Mouse (Mus musculus) MEL (cell line): ENCODE data around the gene Cd40. TPM values are rescaled to one million over a fixed set of nuclear protein-coding genes. Genes with fewer than 3 reads are reported as not detected.

Source experiments
- DNase-seq: peaks from one replicate; pipeline ENCODE4 v3.0.0; 2011; ENCODE audit warnings: low read depth, low spot score
- H3K27ac ChIP-seq: 2 replicates; pipeline ENCODE4 v1.5.1; 2012; ENCODE audit warnings: low read depth, mild to moderate bottlenecking, control low read depth, low read length, moderate library complexity; ENCODE audit not compliant: control insufficient read depth
- H3K27me3 ChIP-seq, 2 experiments: fragments of 150-350 bp in 1 of 2; sonication (generic) in 1 of 2; 2 replicates each; pipeline ENCODE4 v1.6.1; 2012; ENCODE audit warnings: low read length in 2 of 2, mild to moderate bottlenecking in 2 of 2, improper control_type of control experiment in 1 of 2, moderate library complexity in 1 of 2; ENCODE audit not compliant: insufficient read depth in 2 of 2, control insufficient read depth in 1 of 2
- H3K36me3 ChIP-seq, 2 experiments: 2 replicates each; pipeline ENCODE4 v1.6.1; 2012 to 2014; ENCODE audit warnings: low read length in 2 of 2, improper control_type of control experiment in 1 of 2, inconsistent platforms in 1 of 2, mild to moderate bottlenecking in 1 of 2; ENCODE audit not compliant: insufficient read depth in 2 of 2, control insufficient read depth in 1 of 2
- H3K4me1 ChIP-seq, 2 experiments: fragments of 150-350 bp in 1 of 2; sonication (generic) in 1 of 2; 2 replicates each; pipeline ENCODE4 v1.6.1; 2012; ENCODE audit warnings: low read length in 2 of 2, improper control_type of control experiment in 1 of 2, mild to moderate bottlenecking in 1 of 2; ENCODE audit not compliant: insufficient read depth in 2 of 2, control insufficient read depth in 1 of 2
- H3K4me3 ChIP-seq, 2 experiments: fragments of 150-350 bp in 1 of 2; sonication (generic) in 1 of 2; 2 replicates each; pipeline ENCODE4 v1.5.1; 2012; ENCODE audit warnings: low read depth in 2 of 2, low read length in 2 of 2, mild to moderate bottlenecking in 2 of 2, moderate library complexity in 2 of 2, control low read depth in 1 of 2, improper control_type of control experiment in 1 of 2; ENCODE audit not compliant: control insufficient read depth in 1 of 2, insufficient read depth in 1 of 2
- H3K79me2 ChIP-seq: 2 replicates; pipeline ENCODE4 v1.6.1; 2012; ENCODE audit warnings: mild to moderate bottlenecking, low read length, moderate library complexity; ENCODE audit not compliant: control insufficient read depth, poor library complexity, insufficient read depth
- H3K9ac ChIP-seq: 2 replicates; pipeline ENCODE4 v1.6.1; 2012; ENCODE audit warnings: low read depth, mild to moderate bottlenecking, control low read depth, low read length, moderate library complexity; ENCODE audit not compliant: control insufficient read depth, poor library complexity, severe bottlenecking
- H3K9me3 ChIP-seq: fragments of 150-350 bp; sonication (generic); replicated peaks from 2 replicates; pipeline ENCODE4 v1.6.1; 2012; ENCODE audit warnings: mild to moderate bottlenecking, low read length, improper control_type of control experiment, moderate library complexity; ENCODE audit not compliant: insufficient read depth
- CHD1 ChIP-seq: IDR thresholded peaks from 2 replicates; pipeline ENCODE4 v1.6.1; 2012; ENCODE audit warnings: low read depth, mild to moderate bottlenecking, inconsistent platforms, low read length, improper control_type of control experiment
- CHD2 ChIP-seq: IDR thresholded peaks from 2 replicates; pipeline ENCODE4 v1.6.1; 2011; ENCODE audit warnings: low read length, improper control_type of control experiment
- ELF1 ChIP-seq: IDR thresholded peaks from 2 replicates; pipeline ENCODE4 v1.6.1; 2014; ENCODE audit warnings: low read depth, mild to moderate bottlenecking, inconsistent platforms, low read length, improper control_type of control experiment, moderate library complexity
- EP300 ChIP-seq, 2 experiments: IDR thresholded peaks; 2 replicates each; pipeline ENCODE4 v1.6.1; 2011; ENCODE audit warnings: improper control_type of control experiment in 2 of 2, low read length in 2 of 2, low read depth in 1 of 2, mild to moderate bottlenecking in 1 of 2
- ETS1 ChIP-seq: IDR thresholded peaks from 2 replicates; pipeline ENCODE4 v1.6.1; 2012; ENCODE audit warnings: low read depth, mild to moderate bottlenecking, inconsistent platforms, low read length, improper control_type of control experiment, moderate library complexity
- GABPA ChIP-seq: IDR thresholded peaks from 2 replicates; pipeline ENCODE4 v1.6.1; 2012; ENCODE audit warnings: low read depth, mild to moderate bottlenecking, inconsistent platforms, low read length, improper control_type of control experiment, moderate library complexity
- JUND ChIP-seq: IDR thresholded peaks from 2 replicates; pipeline ENCODE4 v1.6.1; 2011; ENCODE audit warnings: low read depth, mild to moderate bottlenecking, improper control_type of control experiment, low read length
- MAFK ChIP-seq: IDR thresholded peaks from 2 replicates; pipeline ENCODE4 v1.6.1; 2011; ENCODE audit warnings: low read depth, mild to moderate bottlenecking, low read length, improper control_type of control experiment, borderline replicate concordance
- MAZ ChIP-seq: IDR thresholded peaks from 2 replicates; pipeline ENCODE4 v1.6.1; 2012; ENCODE audit warnings: low read depth, mild to moderate bottlenecking, inconsistent platforms, low read length, improper control_type of control experiment
- MXI1 ChIP-seq: IDR thresholded peaks from 2 replicates; pipeline ENCODE4 v1.6.1; 2011; ENCODE audit warnings: mild to moderate bottlenecking, low read depth, low read length, improper control_type of control experiment
- NELFE ChIP-seq: IDR thresholded peaks from 2 replicates; pipeline ENCODE4 v1.6.1; 2011; ENCODE audit warnings: low read depth, low read length, improper control_type of control experiment
- NRF1 ChIP-seq: IDR thresholded peaks from 2 replicates; pipeline ENCODE4 v1.6.1; 2014; ENCODE audit warnings: low read depth, mild to moderate bottlenecking, inconsistent platforms, low read length, improper control_type of control experiment, moderate library complexity; ENCODE audit not compliant: poor library complexity, insufficient read depth, severe bottlenecking
- POLR2AphosphoS2 ChIP-seq: IDR thresholded peaks from 2 replicates; pipeline ENCODE4 v1.6.1; 2011; ENCODE audit warnings: low read length, improper control_type of control experiment
- RAD21 ChIP-seq: IDR thresholded peaks from 2 replicates; pipeline ENCODE4 v1.6.1; 2011; ENCODE audit warnings: mild to moderate bottlenecking, low read depth, low read length, improper control_type of control experiment
- RCOR1 ChIP-seq: IDR thresholded peaks from 2 replicates; pipeline ENCODE4 v1.6.1; 2012; ENCODE audit warnings: low read depth, mild to moderate bottlenecking, inconsistent platforms, low read length, improper control_type of control experiment
- SMC3 ChIP-seq: IDR thresholded peaks from 2 replicates; pipeline ENCODE4 v1.6.1; 2011; ENCODE audit warnings: low read depth, low read length, improper control_type of control experiment
- TAL1 ChIP-seq: IDR thresholded peaks from 2 replicates; pipeline ENCODE4 v1.6.1; 2012; ENCODE audit warnings: mild to moderate bottlenecking, inconsistent platforms, low read length, moderate library complexity, mixed read lengths
- TBP ChIP-seq: IDR thresholded peaks from 2 replicates; pipeline ENCODE4 v1.8.0; 2011; ENCODE audit warnings: low read depth, low read length, improper control_type of control experiment
- TCF12 ChIP-seq: IDR thresholded peaks from 2 replicates; pipeline ENCODE4 v1.6.1; 2014; ENCODE audit warnings: low read depth, mild to moderate bottlenecking, inconsistent platforms, low read length, improper control_type of control experiment, moderate library complexity
- UBTF ChIP-seq: IDR thresholded peaks from 2 replicates; pipeline ENCODE4 v1.6.1; 2012; ENCODE audit warnings: low read depth, mild to moderate bottlenecking, inconsistent platforms, low read length, improper control_type of control experiment, moderate library complexity, borderline replicate concordance; ENCODE audit not compliant: insufficient read depth
- USF1 ChIP-seq: IDR thresholded peaks from 2 replicates; pipeline ENCODE4 v1.6.1; 2014; ENCODE audit warnings: low read depth, mild to moderate bottlenecking, inconsistent platforms, low read length, improper control_type of control experiment, moderate library complexity
- USF2 ChIP-seq, 2 experiments: IDR thresholded peaks; 2 replicates each; pipeline ENCODE4 v1.6.1; 2011 to 2012; ENCODE audit warnings: improper control_type of control experiment in 2 of 2, low read length in 2 of 2, borderline replicate concordance in 1 of 2, inconsistent platforms in 1 of 2, low read depth in 1 of 2, mild to moderate bottlenecking in 1 of 2; ENCODE audit not compliant: insufficient read depth in 1 of 2
- ZKSCAN1 ChIP-seq: IDR thresholded peaks from 2 replicates; pipeline ENCODE4 v1.6.1; 2012; ENCODE audit warnings: low read depth, mild to moderate bottlenecking, inconsistent platforms, low read length, improper control_type of control experiment, moderate library complexity
- ZMIZ1 ChIP-seq: IDR thresholded peaks from 2 replicates; pipeline ENCODE4 v1.6.1; 2012; ENCODE audit warnings: low read depth, mild to moderate bottlenecking, inconsistent platforms, low read length, improper control_type of control experiment, moderate library complexity
- ZNF384 ChIP-seq: IDR thresholded peaks from 2 replicates; pipeline ENCODE4 v1.6.1; 2012; ENCODE audit warnings: low read depth, mild to moderate bottlenecking, inconsistent platforms, low read length, improper control_type of control experiment
- polyA plus RNA-seq, 2 experiments: library from polyadenylated mRNA; stranded (reverse) in 1 of 2; unstranded in 1 of 2; fragments of >175 nt in 1 of 2; fragments of >200 nt in 1 of 2; gene quantifications; 2 replicates each; pipeline versions ENCODE4 v1.2.1 to v1.2.4; 2012; ENCODE audit warnings: low replicate concordance in 2 of 2, low read depth in 1 of 2; ENCODE audit not compliant: insufficient read length in 2 of 2, insufficient read depth in 1 of 2, missing spikeins in 1 of 2
- total RNA-seq: library from RNA; depleted of rRNA; stranded (reverse); fragments of 300-350 nt; gene quantifications from 2 replicates; pipeline ENCODE4 v1.2.3, GENCODE M21; 2012

The Cd40 gene
- total and polyA plus RNA-seq, 3 experiments = 0.08 TPM; not detected in 2

GRCm38 (mm10) chr2:165061638-165062433 is 6.4 kb downstream of the Cd40 start:
- no peak for DNase-seq
- TF ChIP-seq ZKSCAN1 = no peak
- no peak for TF ChIP-seq NRF1
- TF ChIP-seq GABPA = no peak
- no peak for TF ChIP-seq MXI1
- no peaks in the 10 kb centered on the region for H3K79me2 ChIP-seq
- no peak overlapping the region for H3K9ac ChIP-seq
- no peaks in the 10 kb centered on the region for H3K36me3 ChIP-seq
- H3K9me3 ChIP-seq = no peaks in the 10 kb centered on the region
- no peaks in the 10 kb centered on the region for H3K27me3 ChIP-seq
- H3K4me1 ChIP-seq = no peaks in the 10 kb centered on the region
- H3K4me3 ChIP-seq = no peak overlapping the region
- no peak overlapping the region for H3K27ac ChIP-seq

GRCm38 (mm10) chr2:165064489-165064888 is 9.1 kb downstream of the Cd40 start:
- Histone ChIP-seq H3K27me3 (no peaks in the 10 kb centered on the region), H3K79me2 (no peaks in the 10 kb centered on the region), H3K36me3 (no peaks in the 10 kb centered on the region), H3K4me1 (no peaks in the 10 kb centered on the region), H3K9ac (no peak overlapping the region), H3K4me3 (no peak overlapping the region), H3K9me3 (no peaks in the 10 kb centered on the region), H3K27ac (no peak overlapping the region)
- TF ChIP-seq ETS1 = no peak
- TF ChIP-seq SMC3 = no peak
- TF ChIP-seq ELF1 = no peak
- no peak for TF ChIP-seq RCOR1
- TF ChIP-seq NELFE = no peak
- TF ChIP-seq CHD2 = no peak
- no peak for TF ChIP-seq POLR2AphosphoS2
- TF ChIP-seq EP300 (IDR thresholded peaks at IDR 0.05; ENCODE audit: low read depth in 1 of 2, low read length in 2 of 2) = no peak
- TF ChIP-seq UBTF = no peak
- no peak for TF ChIP-seq ZNF384
- DNase-seq = no peak

- no peaks in the 10 kb centered on the region for H3K27me3 ChIP-seq
- TF ChIP-seq JUND (no peak), USF1 (no peak), MAZ (no peak), RAD21 (no peak), ZMIZ1 (no peak), POLR2AphosphoS2 (no peak), MAFK (no peak), RCOR1 (no peak), CHD1 (no peak), ETS1 (no peak), TBP (no peak), TCF12 (no peak), EP300 (IDR thresholded peaks at IDR 0.05; ENCODE audit: low read depth in 1 of 2, low read length in 2 of 2) (no peak), MXI1 (no peak), TAL1 (no peak), GABPA (no peak), USF2 (IDR thresholded peaks at IDR 0.05; ENCODE audit: borderline replicate concordance in 1 of 2, insufficient read depth in 1 of 2, low read depth in 1 of 2, low read length in 2 of 2) (no peak)
- DNase-seq = no peak
- H3K4me1 ChIP-seq = no peaks in the 10 kb centered on the region
- H3K4me3 ChIP-seq = no peak overlapping the region
- H3K79me2 ChIP-seq = no peaks in the 10 kb centered on the region
- no peak overlapping the region for H3K9ac ChIP-seq
- H3K9me3 ChIP-seq = no peaks in the 10 kb centered on the region
- no peak overlapping the region for H3K27ac ChIP-seq
- no peaks in the 10 kb centered on the region for H3K36me3 ChIP-seq
Observed at GRCm38 (mm10) chr2:165068806-165069205, 13.4 kb downstream of the Cd40 start.
